Mouse (Mus musculus): ENCODE results near the gene Yars2. TPM values are rescaled to one million over a fixed set of nuclear protein-coding genes. Genes with fewer than 3 reads are reported as not detected.
A peak's percentile ranks its signal among the peaks of the same experiment; 100 is the strongest.
"Not testable (repeated sequence)": the region's sequence is repeated elsewhere in the genome, so short reads cannot be mapped to it uniquely, and the experiment has no call there.

The Yars2 gene
- polyA plus RNA-seq, 1 experiment from 2014 or later = 27.0 TPM

- Histone ChIP-seq H3K4me1 (ENCODE audit: control insufficient read depth, insufficient read depth, low read length) (no peaks in the 10 kb centered on the region), H3K9me3 (ENCODE audit: control insufficient read depth, low read length) (no peaks in the 10 kb centered on the region), H3K4me3 (ENCODE audit: low read depth, low read length) (no peak overlapping the region), H3K27me3 (ENCODE audit: control insufficient read depth, insufficient read depth, low read length) (no peaks in the 10 kb centered on the region), H3K9ac (replicated peaks; ENCODE audit: low read depth, low read length) (no peak overlapping the region), H3K4me2 (ENCODE audit: low read depth, low read length) (no peak overlapping the region), H3K36me3 (ENCODE audit: control insufficient read depth, insufficient read depth, low read length) (no peaks in the 10 kb centered on the region), H3K27ac (ENCODE audit: low read depth, low read length) (no peak overlapping the region)
- ATAC-seq (ENCODE audit: low read depth) = no peak
- WGBS = 74% methylated on average over 6 of the region's 6 CpGs
Observed at GRCm38 (mm10) chr16:16273752-16274151, 29.0 kb upstream of the Yars2 start.

- peak; percentile 70 for ATAC-seq (ENCODE audit: low read depth)
- peaks cover 11% of the 10 kb centered on the region for H3K4me1 ChIP-seq (ENCODE audit: control insufficient read depth, insufficient read depth, low read length)
- peak overlapping the region; percentile 86 for H3K4me2 ChIP-seq (ENCODE audit: low read depth, low read length)
- H3K9ac ChIP-seq (replicated peaks; ENCODE audit: low read depth, low read length) = peak overlapping the region; percentile 72
- H3K36me3 ChIP-seq (ENCODE audit: control insufficient read depth, insufficient read depth, low read length) = peaks cover 8% of the 10 kb centered on the region; the same call in 1 of the 2 replicates
- WGBS = 0% methylated on average over 55 of the region's 61 CpGs
- peak overlapping the region; percentile 92 for H3K4me3 ChIP-seq (ENCODE audit: low read depth, low read length)
- H3K27me3 ChIP-seq (ENCODE audit: control insufficient read depth, insufficient read depth, low read length) = no peaks in the 10 kb centered on the region
- H3K27ac ChIP-seq (ENCODE audit: low read depth, low read length) = peak overlapping the region; percentile 95
- no peaks in the 10 kb centered on the region for H3K9me3 ChIP-seq (ENCODE audit: control insufficient read depth, low read length)
Observed at GRCm38 (mm10) chr16:16303138-16303827, 518 bp downstream of the Yars2 start.

- Histone ChIP-seq H3K4me3 (ENCODE audit: low read depth, low read length) (peak overlapping the region; percentile 92), H3K27me3 (ENCODE audit: control insufficient read depth, insufficient read depth, low read length) (no peaks in the 10 kb centered on the region), H3K36me3 (ENCODE audit: control insufficient read depth, insufficient read depth, low read length) (peaks cover 9% of the 10 kb centered on the region), H3K9ac (replicated peaks; ENCODE audit: low read depth, low read length) (peak overlapping the region; percentile 72), H3K27ac (ENCODE audit: low read depth, low read length) (no peak overlapping the region), H3K9me3 (ENCODE audit: control insufficient read depth, low read length) (no peaks in the 10 kb centered on the region), H3K4me1 (ENCODE audit: control insufficient read depth, insufficient read depth, low read length) (peaks cover 11% of the 10 kb centered on the region), H3K4me2 (ENCODE audit: low read depth, low read length) (peak overlapping the region; percentile 86)
- WGBS = 20% methylated on average over 7 of the region's 7 CpGs
- ATAC-seq (ENCODE audit: low read depth) = no peak
Observed at GRCm38 (mm10) chr16:16303888-16304287, 1.1 kb downstream of the Yars2 start.

- H3K4me1 ChIP-seq (ENCODE audit: control insufficient read depth, insufficient read depth, low read length) = no peaks in the 10 kb centered on the region
- WGBS = 87% methylated on average over 5 of the region's 5 CpGs
- H3K27ac ChIP-seq (ENCODE audit: low read depth, low read length) = no peak overlapping the region
- no peak overlapping the region for H3K4me3 ChIP-seq (ENCODE audit: low read depth, low read length)
- H3K9me3 ChIP-seq (ENCODE audit: control insufficient read depth, low read length) = no peaks in the 10 kb centered on the region
- H3K27me3 ChIP-seq (ENCODE audit: control insufficient read depth, insufficient read depth, low read length) = no peaks in the 10 kb centered on the region
- peaks cover 40% of the 10 kb centered on the region for H3K36me3 ChIP-seq (ENCODE audit: control insufficient read depth, insufficient read depth, low read length)
- H3K4me2 ChIP-seq (ENCODE audit: low read depth, low read length) = no peak overlapping the region
- ATAC-seq (ENCODE audit: low read depth) = no peak
- H3K9ac ChIP-seq (replicated peaks; ENCODE audit: low read depth, low read length) = no peak overlapping the region
Observed at GRCm38 (mm10) chr16:16311319-16311718, 8.6 kb downstream of the Yars2 start.

- Histone ChIP-seq H3K27me3 (ENCODE audit: control insufficient read depth, insufficient read depth, low read length) (no peaks in the 10 kb centered on the region), H3K4me2 (ENCODE audit: low read depth, low read length) (no peak overlapping the region), H3K9me3 (ENCODE audit: control insufficient read depth, low read length) (no peaks in the 10 kb centered on the region), H3K9ac (replicated peaks; ENCODE audit: low read depth, low read length) (no peak overlapping the region), H3K27ac (ENCODE audit: low read depth, low read length) (no peak overlapping the region), H3K4me3 (ENCODE audit: low read depth, low read length) (no peak overlapping the region), H3K4me1 (ENCODE audit: control insufficient read depth, insufficient read depth, low read length) (no peaks in the 10 kb centered on the region), H3K36me3 (ENCODE audit: control insufficient read depth, insufficient read depth, low read length) (peaks cover 29% of the 10 kb centered on the region)
- WGBS = 90% methylated on average over 5 of the region's 5 CpGs
- ATAC-seq (ENCODE audit: low read depth) = no peak
Observed at GRCm38 (mm10) chr16:16325775-16326336, 23.1 kb downstream of the Yars2 start.

GRCm38 (mm10) chr16:16346420-16346819 is 43.7 kb downstream of the Yars2 start:
- H3K4me3 ChIP-seq (ENCODE audit: low read depth, low read length) = no peak overlapping the region
- H3K9me3 ChIP-seq (ENCODE audit: control insufficient read depth, low read length) = no peaks in the 10 kb centered on the region
- H3K27ac ChIP-seq (ENCODE audit: low read depth, low read length) = no peak overlapping the region
- H3K4me2 ChIP-seq (ENCODE audit: low read depth, low read length) = no peak overlapping the region
- no peaks in the 10 kb centered on the region for H3K27me3 ChIP-seq (ENCODE audit: control insufficient read depth, insufficient read depth, low read length)
- no peak for ATAC-seq (ENCODE audit: low read depth)
- no peaks in the 10 kb centered on the region for H3K4me1 ChIP-seq (ENCODE audit: control insufficient read depth, insufficient read depth, low read length)
- WGBS = 88% methylated on average over 5 of the region's 5 CpGs
- no peak overlapping the region for H3K9ac ChIP-seq (replicated peaks; ENCODE audit: low read depth, low read length)
- peaks cover 3% of the 10 kb centered on the region; the same call in 1 of the 2 replicates for H3K36me3 ChIP-seq (ENCODE audit: control insufficient read depth, insufficient read depth, low read length)

- 3% methylated on average over 6 of the region's 6 CpGs for WGBS
Observed at GRCm38 (mm10) chr16:16357908-16358307, 55.1 kb downstream of the Yars2 start.

GRCm38 (mm10) chr16:16358481-16359100 is 55.8 kb downstream of the Yars2 start, which contains the start of gene Dnm1l:
Gene Dnm1l, minus strand, starts transcription at chr16:16358959.
- Histone ChIP-seq H3K4me2 (ENCODE audit: low read depth, low read length) (peak within 1 kb of the TSS; percentile 63), H3K9me3 (ENCODE audit: control insufficient read depth, low read length) (no peaks in the 10 kb centered on the region), H3K9ac (replicated peaks; ENCODE audit: low read depth, low read length) (peak within 1 kb of the TSS; percentile 91), H3K4me1 (ENCODE audit: control insufficient read depth, insufficient read depth, low read length) (peaks cover 3% of the 10 kb centered on the region; the same call in 1 of the 2 replicates), H3K4me3 (ENCODE audit: low read depth, low read length) (peak within 1 kb of the TSS; percentile 93), H3K27me3 (ENCODE audit: control insufficient read depth, insufficient read depth, low read length) (no peaks in the 10 kb centered on the region), H3K27ac (ENCODE audit: low read depth, low read length) (peak within 1 kb of the TSS; percentile 90), H3K36me3 (ENCODE audit: control insufficient read depth, insufficient read depth, low read length) (no peaks in the 10 kb centered on the region)
- under 1% methylated on average over 55 of the region's 55 CpGs for WGBS
- ATAC-seq (ENCODE audit: low read depth) = peak; percentile 99

More at GRCm38 (mm10) chr16:16357908-16358307, 55.1 kb downstream of the Yars2 start:
- Histone ChIP-seq H3K9me3 (ENCODE audit: control insufficient read depth, low read length) (no peaks in the 10 kb centered on the region), H3K9ac (replicated peaks; ENCODE audit: low read depth, low read length) (peak overlapping the region; percentile 91), H3K4me3 (ENCODE audit: low read depth, low read length) (peak overlapping the region; percentile 93), H3K27ac (ENCODE audit: low read depth, low read length) (no peak overlapping the region), H3K27me3 (ENCODE audit: control insufficient read depth, insufficient read depth, low read length) (no peaks in the 10 kb centered on the region), H3K4me1 (ENCODE audit: control insufficient read depth, insufficient read depth, low read length) (peaks cover 3% of the 10 kb centered on the region; the same call in 1 of the 2 replicates), H3K4me2 (ENCODE audit: low read depth, low read length) (peak overlapping the region; percentile 63), H3K36me3 (ENCODE audit: control insufficient read depth, insufficient read depth, low read length) (no peaks in the 10 kb centered on the region)
- no peak for ATAC-seq (ENCODE audit: low read depth)

GRCm38 (mm10) chr16:16359101-16359482 is 56.3 kb downstream of the Yars2 start:
- H3K9ac ChIP-seq (replicated peaks; ENCODE audit: low read depth, low read length) = not testable (repeated sequence)
- peak overlapping the region; percentile 90; the same call in 1 of the 2 replicates for H3K27ac ChIP-seq (ENCODE audit: low read depth, low read length)
- ATAC-seq (ENCODE audit: low read depth) = peak; percentile 65

More at GRCm38 (mm10) chr16:16359101-16359482, 56.3 kb downstream of the Yars2 start:
- Histone ChIP-seq H3K4me2 (ENCODE audit: low read depth, low read length) (peak overlapping the region; percentile 63), H3K4me3 (ENCODE audit: low read depth, low read length) (peak overlapping the region; percentile 93)
- not testable (repeated sequence) for H3K4me1 ChIP-seq (ENCODE audit: control insufficient read depth, insufficient read depth, low read length); H3K9me3 ChIP-seq (ENCODE audit: control insufficient read depth, low read length); H3K27me3 ChIP-seq (ENCODE audit: control insufficient read depth, insufficient read depth, low read length); H3K36me3 ChIP-seq (ENCODE audit: control insufficient read depth, insufficient read depth, low read length)
- 60% methylated on average over 9 of the region's 9 CpGs for WGBS

Data from neural tube, embryonic 14.5 days (tissue).